Mouse (Mus musculus): ENCODE results near the gene Piezo1.

Piezo1 gene

DNA sequence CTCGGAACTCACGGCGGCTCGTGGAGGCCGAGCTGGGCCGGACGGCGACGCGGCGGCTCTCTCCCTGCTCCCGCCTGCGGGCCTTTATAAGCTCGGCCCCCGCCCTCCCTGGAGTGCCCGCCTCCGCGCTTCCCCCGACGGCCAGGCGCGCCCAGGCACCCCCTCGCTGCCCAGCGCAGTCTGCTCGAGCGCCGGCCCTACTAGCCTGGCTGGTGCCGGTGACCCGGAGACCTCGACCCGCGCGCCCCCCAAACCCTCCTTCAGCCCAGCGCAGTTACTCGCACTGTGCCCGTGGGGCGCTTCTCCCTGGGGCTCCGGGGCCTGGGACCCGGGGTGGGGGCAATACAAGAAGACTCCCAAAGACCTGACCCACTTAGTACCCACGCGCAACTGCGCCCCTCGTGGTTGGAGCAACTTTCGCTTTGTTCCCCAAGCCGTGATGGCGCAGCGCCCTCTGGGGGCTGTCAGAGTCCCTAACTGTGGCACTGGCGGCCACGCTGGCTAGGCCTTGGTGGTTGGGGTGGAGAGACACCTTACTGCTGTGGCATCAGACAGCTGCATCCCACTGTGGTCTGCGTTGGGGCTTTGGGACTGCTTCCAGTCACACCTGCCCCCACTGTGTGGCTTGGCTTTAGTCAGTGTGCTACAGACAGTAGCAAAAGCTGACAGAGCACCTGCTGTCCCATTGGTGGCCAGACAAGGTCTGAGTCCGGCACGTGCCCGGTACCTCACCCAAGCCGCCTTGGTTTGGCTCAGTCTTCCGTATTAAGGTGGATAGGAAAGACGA lies at the start of gene Piezo1:
Gene Piezo1, minus strand, starts transcription at position 65 of the 787 bp plus-strand sequence.
- peak; percentile 95 for DNase-seq (ENCODE audit: low read depth, low spot score)

- DNase-seq (ENCODE audit: low read depth, low spot score): no peak
These were observed 49.5 kb upstream of the Piezo1 start for GRCm38 (mm10) chr8:122600666-122601065.

DNA sequence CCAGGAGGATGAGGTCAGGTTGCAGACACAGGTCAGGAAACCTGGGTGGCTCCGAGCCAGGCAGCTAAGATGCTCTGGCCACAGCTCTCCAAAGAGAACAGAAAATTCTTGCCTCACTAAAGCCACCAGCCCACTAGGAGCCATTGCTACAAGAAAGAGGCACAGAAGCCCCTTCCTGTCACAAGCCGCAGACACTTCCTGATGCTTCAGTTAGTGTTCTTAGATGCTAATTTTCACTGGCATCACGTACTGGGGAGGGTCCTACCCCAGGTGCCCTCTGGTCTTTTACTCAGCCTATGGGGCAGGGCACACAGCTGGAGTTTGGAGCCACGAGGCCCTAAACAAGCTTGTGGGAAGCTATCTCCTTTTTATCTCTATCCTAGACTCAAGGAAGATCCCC lies 44.9 kb upstream of the Piezo1 start:
- no peak for DNase-seq (ENCODE audit: low read depth, low spot score)

DNA sequence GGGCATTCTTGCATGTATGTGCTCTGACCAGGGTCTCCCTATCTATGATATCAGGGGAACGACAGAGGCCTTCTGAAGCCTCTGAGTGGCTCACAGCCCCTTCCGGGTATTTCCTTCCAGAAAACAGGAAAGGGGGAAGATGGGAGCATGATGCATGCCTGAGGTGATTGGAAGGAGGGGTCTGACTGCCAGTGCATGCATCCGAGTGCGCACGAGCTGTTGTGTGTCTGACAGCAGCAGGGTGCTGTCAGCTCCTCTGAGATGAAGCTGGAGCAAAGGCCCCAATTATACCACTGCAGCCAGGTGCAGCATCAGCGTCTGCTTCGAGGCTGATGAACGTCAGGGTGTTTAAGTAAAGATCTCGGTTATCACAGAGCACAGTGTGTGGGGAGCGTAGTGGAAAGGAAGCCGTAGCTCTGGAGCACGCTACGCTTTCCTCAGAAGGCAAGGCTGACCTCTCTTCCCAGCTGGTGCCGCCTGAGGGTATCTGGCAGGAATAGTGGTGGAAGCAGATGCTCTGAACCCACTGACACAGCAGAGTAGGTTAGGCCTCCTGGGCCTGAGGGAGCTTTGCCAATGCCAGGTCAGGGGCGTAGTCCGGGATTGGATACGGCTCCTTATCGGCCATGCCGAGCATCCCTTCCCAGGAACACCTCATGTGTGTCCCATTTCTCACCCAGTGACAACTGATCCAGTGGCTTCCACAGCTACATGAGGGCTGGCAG lies 42.8 kb upstream of the Piezo1 start:
- DNase-seq (ENCODE audit: low read depth, low spot score): no peak

- no peak for DNase-seq (ENCODE audit: low read depth, low spot score)
These were observed 42.1 kb upstream of the Piezo1 start for GRCm38 (mm10) chr8:122593240-122593639.

DNA sequence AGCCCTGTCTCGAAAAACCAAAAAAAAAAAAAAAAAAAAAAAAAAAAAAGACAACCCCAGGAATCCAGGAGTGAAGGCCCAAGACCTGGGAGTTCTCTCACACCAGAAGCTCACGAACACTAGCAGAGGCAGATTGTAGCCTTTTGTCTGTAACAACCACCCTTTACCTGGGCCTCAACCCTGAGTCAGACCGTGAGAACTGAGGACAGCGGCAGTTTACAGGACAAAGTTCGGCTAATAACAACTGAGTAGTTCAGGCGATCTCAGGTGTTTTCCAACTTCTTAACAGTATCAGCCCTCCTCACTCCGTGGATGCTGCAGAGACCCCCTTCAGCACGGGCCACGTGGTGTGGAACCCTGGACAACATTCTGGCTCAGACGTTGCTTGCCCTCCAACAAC lies 35.6 kb upstream of the Piezo1 start:
- no peak for DNase-seq (ENCODE audit: low read depth, low spot score)

DNA sequence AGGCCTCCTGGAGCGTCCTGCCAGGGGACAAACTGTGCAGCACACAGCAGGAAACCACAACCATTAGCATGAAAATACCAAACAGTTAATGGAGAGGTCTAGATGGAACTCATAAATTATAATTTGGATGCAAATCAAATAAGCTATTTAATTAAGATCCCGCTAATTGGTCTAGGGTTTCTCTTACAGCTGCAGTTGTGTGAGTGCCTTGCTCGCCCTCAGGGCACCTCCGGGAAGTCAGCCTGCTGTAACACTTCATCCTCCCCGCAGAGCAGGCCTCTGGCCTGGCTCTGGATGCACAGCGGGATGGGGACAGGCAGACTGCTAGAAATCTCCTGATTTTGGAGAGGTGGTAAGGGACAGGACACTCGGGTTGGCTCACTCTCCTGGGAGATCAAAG lies 35.0 kb upstream of the Piezo1 start:
- no peak for DNase-seq (ENCODE audit: low read depth, low spot score)

- DNase-seq (ENCODE audit: low read depth, low spot score): no peak
These were observed 34.3 kb upstream of the Piezo1 start for GRCm38 (mm10) chr8:122585411-122585891.

- DNase-seq (ENCODE audit: low read depth, low spot score): no peak
These were observed 33.9 kb upstream of the Piezo1 start for GRCm38 (mm10) chr8:122584981-122585380.

GRCm38 (mm10) chr8:122580926-122581325 lies 29.8 kb upstream of the Piezo1 start:
- peak; percentile 33 for DNase-seq (ENCODE audit: low read depth, low spot score)

DNA sequence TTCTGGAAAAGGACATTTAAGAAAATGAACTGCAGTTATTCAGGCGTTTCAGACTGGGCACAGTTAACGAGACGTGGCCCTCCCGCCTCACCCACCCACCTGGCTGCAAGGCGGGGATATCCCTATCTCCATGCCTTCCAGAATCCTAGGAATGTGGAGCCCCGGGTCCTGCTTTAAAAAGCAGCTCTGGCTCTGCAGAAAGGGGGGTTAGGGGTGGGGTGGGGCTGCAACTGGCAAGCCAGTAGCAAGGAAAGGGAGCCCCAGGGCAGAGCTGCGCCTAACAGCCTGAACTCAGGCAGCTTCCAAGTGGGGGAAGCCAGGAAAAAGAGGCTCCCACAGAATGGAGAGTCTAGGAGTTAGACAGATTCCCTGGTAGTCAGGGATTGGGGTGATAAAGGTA lies 28.1 kb upstream of the Piezo1 start:
- DNase-seq (ENCODE audit: low read depth, low spot score): peak; percentile 63

- peak; percentile 56 for DNase-seq (ENCODE audit: low read depth, low spot score)
These were observed 26.0 kb upstream of the Piezo1 start for GRCm38 (mm10) chr8:122577116-122577515.

DNA sequence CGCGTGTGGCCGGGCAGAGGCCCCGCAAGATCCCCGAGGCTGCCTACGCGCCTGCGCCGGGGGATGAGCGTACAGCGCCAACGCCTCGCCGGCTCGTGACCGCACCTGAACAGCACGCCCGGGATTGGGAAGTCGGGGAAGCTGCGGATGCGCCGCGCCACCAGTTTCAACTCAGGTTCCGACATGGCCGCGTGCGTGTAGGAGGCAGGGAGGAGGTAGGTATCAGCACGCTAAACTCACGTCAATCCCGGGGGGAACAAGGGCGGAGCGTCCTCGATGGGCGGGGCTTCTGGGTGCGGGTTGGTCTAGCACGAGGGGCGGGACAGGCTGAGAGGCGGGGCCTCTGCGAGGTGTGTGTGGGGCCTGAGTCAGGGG lies 25.5 kb upstream of the Piezo1 start, which contains the start of gene Aprt:
Gene Aprt, minus strand, starts transcription at position 262 of the 375 bp plus-strand sequence.
- DNase-seq (ENCODE audit: low read depth, low spot score): peak; percentile 97

DNA sequence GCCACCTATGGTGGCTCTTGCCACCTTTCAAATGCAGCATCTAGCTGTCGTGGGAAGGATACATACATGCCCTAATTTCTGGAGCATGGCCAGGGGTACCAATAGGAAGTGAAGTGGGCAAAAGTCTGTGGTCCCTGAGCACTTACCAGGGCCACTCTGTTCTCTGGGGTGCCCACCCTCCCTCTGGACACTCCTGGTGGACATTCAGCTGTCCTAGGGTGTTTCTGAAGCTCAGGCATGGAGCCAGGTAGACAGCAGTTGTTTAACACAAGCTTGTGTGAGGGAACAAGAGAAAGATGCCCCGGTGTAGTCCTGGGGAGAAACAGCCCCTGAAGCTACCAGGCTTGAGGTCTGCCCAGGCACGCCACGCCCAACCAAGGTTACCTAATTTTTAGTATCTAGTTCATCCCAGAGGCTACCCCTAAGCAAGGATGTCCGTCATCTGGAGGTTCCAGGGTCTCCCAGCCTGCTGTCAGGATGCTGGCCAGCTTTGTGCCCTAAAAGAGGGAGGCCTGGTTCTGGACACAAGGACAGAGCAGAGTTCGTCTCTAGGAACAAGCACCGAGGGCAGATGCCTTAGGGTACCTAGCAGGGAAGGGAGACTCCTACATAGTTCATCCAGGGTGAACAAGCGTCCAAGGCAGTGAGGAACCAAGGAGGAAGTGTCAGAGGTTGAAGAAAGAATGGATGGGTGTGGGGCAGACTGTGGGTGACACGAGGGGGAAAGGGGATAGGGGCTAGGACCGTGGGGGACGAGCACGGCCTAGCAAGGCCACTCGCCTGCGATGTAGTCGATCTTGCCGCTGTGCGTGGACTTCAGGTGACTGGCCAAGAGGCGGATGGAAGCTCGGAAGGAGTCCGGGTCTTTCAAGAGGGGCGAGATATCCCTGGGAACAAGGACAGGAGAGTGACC lies 24.9 kb upstream of the Piezo1 start:
- DNase-seq (ENCODE audit: low read depth, low spot score): no peak

DNA sequence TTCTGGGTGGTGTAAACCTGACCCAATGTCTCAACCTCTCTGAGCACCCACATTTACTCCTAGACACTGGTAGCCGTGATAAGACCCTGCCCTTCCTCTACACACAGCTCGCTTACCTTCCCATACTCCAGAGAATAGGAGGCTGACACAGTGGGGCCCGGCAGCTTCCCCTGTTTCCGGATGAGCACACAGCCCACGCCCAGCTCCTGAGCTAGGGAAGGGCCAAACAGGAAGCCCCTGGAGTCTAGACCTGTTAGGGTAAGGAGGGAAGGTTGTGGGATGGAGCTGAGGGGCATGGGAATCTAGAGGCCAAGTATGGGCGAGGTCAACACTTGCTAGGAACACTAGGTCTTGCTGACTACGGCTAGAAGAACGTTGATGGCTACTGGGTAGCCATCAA lies 24.2 kb upstream of the Piezo1 start:
- peak; percentile 73 for DNase-seq (ENCODE audit: low read depth, low spot score)

DNA sequence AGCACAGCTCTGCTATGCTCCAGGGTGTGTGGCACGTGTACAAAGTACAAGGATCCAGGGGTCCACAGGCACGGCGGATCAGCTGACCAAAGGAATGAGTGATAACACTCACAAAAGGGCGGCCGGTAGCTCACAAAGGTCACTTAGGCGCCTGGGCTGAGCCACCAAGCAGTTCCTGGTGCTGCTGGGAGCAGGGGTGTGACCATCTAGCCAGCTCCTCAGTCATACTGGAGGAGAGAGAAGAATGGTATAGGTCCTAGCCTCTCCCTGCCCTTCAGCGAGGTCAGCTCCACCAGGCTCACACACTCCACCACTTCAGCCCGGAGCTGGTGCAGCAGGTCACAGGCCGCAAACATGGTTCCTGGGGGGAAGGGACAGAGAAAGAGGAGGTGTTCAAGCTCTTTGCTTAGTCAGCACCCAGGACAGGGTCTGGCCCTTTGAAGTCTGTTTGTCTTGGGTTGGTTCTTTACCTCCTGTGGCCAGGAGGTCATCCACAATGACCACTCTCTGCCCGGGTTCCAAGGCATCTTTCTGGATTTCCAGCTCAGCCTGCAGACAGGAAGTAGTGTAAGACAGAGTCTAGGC lies 23.6 kb upstream of the Piezo1 start:
- peak; percentile 50 for DNase-seq (ENCODE audit: low read depth, low spot score)

GRCm38 (mm10) chr8:122574264-122574663 lies 23.1 kb upstream of the Piezo1 start:
- no peak for DNase-seq (ENCODE audit: low read depth, low spot score)

- DNase-seq (ENCODE audit: low read depth, low spot score): peak; percentile 56
These were observed 22.4 kb upstream of the Piezo1 start for GRCm38 (mm10) chr8:122573577-122573976.

- DNase-seq (ENCODE audit: low read depth, low spot score): peak; percentile 55
These were observed 22.0 kb upstream of the Piezo1 start for GRCm38 (mm10) chr8:122573176-122573575.

GRCm38 (mm10) chr8:122572751-122573150 lies 21.6 kb upstream of the Piezo1 start:
- no peak for DNase-seq (ENCODE audit: low read depth, low spot score)

- no peak for DNase-seq (ENCODE audit: low read depth, low spot score)
These were observed 20.7 kb upstream of the Piezo1 start for GRCm38 (mm10) chr8:122571750-122572267.

Data from ES-CJ7 (cell line).